Mouse (Mus musculus) heart, postnatal 0 days (tissue): ENCODE results near the gene 2010300C02Rik. TPM values are rescaled to one million over a fixed set of nuclear protein-coding genes. Genes with fewer than 3 reads are reported as not detected.

Source experiments
- ATAC-seq: fragments of 200-750 bp; cut with Nextera tagmentation; 2 replicates; pipeline ENCODE4 v1.8.0; 2017; ENCODE audit warnings: low read depth, moderate number of reproducible peaks, moderate library complexity; ENCODE audit not compliant: insufficient read depth
- DNase-seq: peaks from one replicate; pipeline ENCODE4 v3.0.0-alpha.2; 2016; ENCODE audit warnings: low spot score
- H3K27ac ChIP-seq: fragments of 300-500 bp; sonication (generic); 2 replicates; pipeline ENCODE4 v1.5.1; 2014; ENCODE audit warnings: low read depth, mild to moderate bottlenecking
- H3K27me3 ChIP-seq: fragments of 300-500 bp; sonication (generic); 2 replicates; pipeline ENCODE4 v1.6.1; 2014; ENCODE audit warnings: low read length, mixed read lengths; ENCODE audit not compliant: control insufficient read depth, insufficient read depth
- H3K36me3 ChIP-seq: fragments of 300-500 bp; sonication (generic); replicated peaks from 2 replicates; pipeline ENCODE4 v1.6.1; 2014; ENCODE audit warnings: low read length, mixed read lengths; ENCODE audit not compliant: control insufficient read depth, insufficient read depth
- H3K4me1 ChIP-seq: fragments of 300-500 bp; sonication (generic); 2 replicates; pipeline ENCODE4 v1.6.1; 2014; ENCODE audit warnings: antibody characterized with exemption; ENCODE audit not compliant: control insufficient read depth, insufficient read depth
- H3K4me2 ChIP-seq: fragments of 300-500 bp; sonication (generic); 2 replicates; pipeline ENCODE4 v1.6.1; 2014; ENCODE audit warnings: low read depth, mild to moderate bottlenecking, low read length, moderate library complexity
- H3K4me3 ChIP-seq: fragments of 300-500 bp; sonication (generic); 2 replicates; pipeline ENCODE4 v1.5.1; 2014; ENCODE audit warnings: low read depth, low read length
- H3K9ac ChIP-seq: fragments of 300-500 bp; sonication (generic); replicated peaks from 2 replicates; pipeline ENCODE4 v1.6.1; 2014; ENCODE audit warnings: low read depth, low read length, mixed read lengths
- H3K9me3 ChIP-seq: fragments of 300-500 bp; sonication (generic); replicated peaks from 2 replicates; pipeline ENCODE4 v1.6.1; 2016; ENCODE audit warnings: low read length; ENCODE audit not compliant: control insufficient read depth
- CTCF ChIP-seq: IDR thresholded peaks from 2 replicates; pipeline ENCODE4 v1.5.1; 2016; ENCODE audit warnings: antibody characterized with exemption, control low read depth, low read depth
- EP300 ChIP-seq: IDR thresholded peaks from 2 replicates; pipeline ENCODE4 v1.6.1; 2016; ENCODE audit warnings: antibody characterized with exemption, low read depth
- WGBS: fragments of 180-500 bp; shearing (Covaris S2); extraction: QIAGEN DNeasy Blood & Tissue Kit; methylation state at CpG from one replicate; pipeline ENCODE4 v1.1.7; 2014; 5-methylcytosine and 5-hydroxymethylcytosine counted together
- polyA plus RNA-seq: library from polyadenylated mRNA; unstranded; fragments of >200 nt; fragmentation: Nextera tagmentation; extraction: Ambion mirVana; gene quantifications from 2 replicates; pipeline ENCODE4 v1.2.1, GENCODE M21; 2015
- total RNA-seq: library from RNA; depleted of rRNA; stranded (reverse); fragments of >200 nt; gene quantifications from 2 replicates; pipeline ENCODE4 v1.2.3, GENCODE M21; 2014; ENCODE audit warnings: low replicate concordance

Gene 2010300C02Rik
- total and polyA plus RNA-seq, 2 experiments from 2014 or later = 0.46 to 1.0 TPM

DNA sequence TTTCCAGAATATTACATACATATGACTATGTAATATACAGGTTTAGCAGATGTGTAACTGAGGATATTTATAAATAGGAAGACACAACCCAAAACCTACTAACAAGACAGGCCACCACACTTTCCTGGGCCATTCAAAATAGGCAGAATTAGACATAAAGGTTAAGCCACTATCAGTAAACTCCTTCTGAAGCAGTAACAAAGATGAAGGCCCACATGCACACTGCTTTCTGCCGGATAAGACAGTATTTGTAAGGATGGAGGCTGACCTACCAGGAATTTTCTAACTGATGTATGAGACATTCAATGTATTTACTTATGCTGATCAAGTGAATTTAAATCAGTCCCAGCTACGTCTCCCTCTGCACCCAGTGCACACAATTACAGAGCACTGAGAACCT is 55.4 kb downstream of the 2010300C02Rik start:
- H3K9ac ChIP-seq = no peak overlapping the region
- WGBS = 76% methylated on average over 2 of the region's 2 CpGs
- H3K4me2 ChIP-seq = no peak overlapping the region
- H3K27ac ChIP-seq = no peak overlapping the region
- no peak overlapping the region for H3K4me3 ChIP-seq
- TF ChIP-seq EP300 = no peak
- no peak for TF ChIP-seq CTCF
- H3K27me3 ChIP-seq = no peaks in the 10 kb centered on the region
- ATAC-seq (no peak), DNase-seq (no peak)
- no peaks in the 10 kb centered on the region for H3K4me1 ChIP-seq
- no peaks in the 10 kb centered on the region for H3K36me3 ChIP-seq
- H3K9me3 ChIP-seq = no peaks in the 10 kb centered on the region

DNA sequence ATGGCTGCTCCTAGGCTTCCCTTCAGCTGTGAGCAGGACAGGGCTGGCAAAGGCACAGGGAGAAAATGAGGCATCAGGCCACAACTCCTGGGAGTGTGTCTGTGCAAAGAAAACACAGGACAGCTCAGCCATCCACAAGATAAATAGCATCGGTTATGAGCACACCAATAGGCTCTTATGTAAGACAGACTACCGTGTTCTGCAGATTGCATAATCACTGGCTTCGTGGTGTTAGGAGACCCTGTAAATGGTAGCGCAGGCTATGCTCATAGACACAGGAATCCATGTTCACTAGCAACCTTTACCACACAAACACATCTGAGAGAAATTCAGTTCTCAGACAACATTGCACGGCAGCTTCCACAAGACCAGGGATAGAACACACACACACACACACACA is 56.3 kb downstream of the 2010300C02Rik start:
- ATAC-seq (no peak), DNase-seq (no peak)
- 80% methylated on average over 5 of the region's 5 CpGs for WGBS
- H3K27me3 ChIP-seq = no peaks in the 10 kb centered on the region
- H3K9me3 ChIP-seq = no peaks in the 10 kb centered on the region
- TF ChIP-seq EP300 (no peak), CTCF (no peak)
- no peak overlapping the region for H3K27ac ChIP-seq
- no peak overlapping the region for H3K9ac ChIP-seq
- no peak overlapping the region for H3K4me3 ChIP-seq
- H3K36me3 ChIP-seq = no peaks in the 10 kb centered on the region
- H3K4me1 ChIP-seq = no peaks in the 10 kb centered on the region
- no peak overlapping the region for H3K4me2 ChIP-seq

DNA sequence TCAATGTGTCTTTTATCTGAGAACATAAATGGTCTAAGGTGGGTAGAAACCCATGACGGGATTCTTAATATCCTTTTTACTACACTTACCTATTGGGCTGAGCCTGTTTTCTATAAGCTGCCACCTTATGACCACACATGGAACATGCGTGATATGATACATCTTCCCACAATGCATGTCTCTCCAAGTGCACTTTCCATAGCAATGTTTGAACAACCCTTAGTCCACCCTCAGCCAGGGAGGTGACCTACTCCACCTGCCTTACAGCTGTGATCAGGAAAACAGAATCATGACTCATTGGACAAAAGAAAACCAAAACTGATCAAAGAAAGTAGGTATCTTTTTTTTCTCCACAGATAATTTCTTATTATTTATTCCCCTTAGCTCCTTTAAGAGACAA is 63.9 kb downstream of the 2010300C02Rik start:
- no peak overlapping the region for H3K4me3 ChIP-seq
- no peaks in the 10 kb centered on the region for H3K36me3 ChIP-seq
- TF ChIP-seq EP300 (no peak), CTCF (no peak)
- ATAC-seq (no peak), DNase-seq (no peak)
- no peaks in the 10 kb centered on the region for H3K4me1 ChIP-seq
- H3K27ac ChIP-seq = no peak overlapping the region
- H3K9me3 ChIP-seq = 0 out of 2 replicates have a peak, but pooled peaks cover 9% of the 10 kb centered on the region
- H3K27me3 ChIP-seq = no peaks in the 10 kb centered on the region
- no peak overlapping the region for H3K4me2 ChIP-seq
- WGBS = 93% methylated on average over 2 of the region's 2 CpGs
- H3K9ac ChIP-seq = no peak overlapping the region

DNA sequence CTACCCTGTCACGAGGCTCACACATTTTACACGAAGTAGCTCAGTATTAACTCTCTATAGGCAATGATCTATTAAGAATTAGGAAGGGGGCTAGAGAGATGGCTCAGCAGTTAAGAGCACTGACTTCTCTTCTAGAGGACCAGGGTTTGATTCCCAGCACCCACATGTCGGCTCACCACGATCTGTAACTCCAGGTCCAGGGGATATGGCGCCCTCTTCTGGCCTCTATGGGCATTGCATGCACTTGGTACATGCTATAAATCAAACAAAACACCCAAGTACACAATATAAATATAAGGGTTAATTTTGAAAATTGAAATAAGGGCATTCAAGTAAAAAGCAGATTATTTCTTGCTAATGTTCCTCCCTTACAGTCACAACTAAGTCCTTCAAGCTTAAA is 65.9 kb downstream of the 2010300C02Rik start:
- H3K27ac ChIP-seq = no peak overlapping the region
- H3K4me3 ChIP-seq = no peak overlapping the region
- no peaks in the 10 kb centered on the region for H3K4me1 ChIP-seq
- no peak for DNase-seq
- H3K4me2 ChIP-seq = no peak overlapping the region
- no peaks in the 10 kb centered on the region for H3K36me3 ChIP-seq
- H3K9me3 ChIP-seq = 0 out of 2 replicates have a peak, but pooled peaks cover 9% of the 10 kb centered on the region
- WGBS = 68% methylated on average over 5 of the region's 5 CpGs
- no peak overlapping the region for H3K9ac ChIP-seq
- H3K27me3 ChIP-seq = no peaks in the 10 kb centered on the region
- TF ChIP-seq CTCF = no peak
- no peak for TF ChIP-seq EP300
- ATAC-seq = no peak

DNA sequence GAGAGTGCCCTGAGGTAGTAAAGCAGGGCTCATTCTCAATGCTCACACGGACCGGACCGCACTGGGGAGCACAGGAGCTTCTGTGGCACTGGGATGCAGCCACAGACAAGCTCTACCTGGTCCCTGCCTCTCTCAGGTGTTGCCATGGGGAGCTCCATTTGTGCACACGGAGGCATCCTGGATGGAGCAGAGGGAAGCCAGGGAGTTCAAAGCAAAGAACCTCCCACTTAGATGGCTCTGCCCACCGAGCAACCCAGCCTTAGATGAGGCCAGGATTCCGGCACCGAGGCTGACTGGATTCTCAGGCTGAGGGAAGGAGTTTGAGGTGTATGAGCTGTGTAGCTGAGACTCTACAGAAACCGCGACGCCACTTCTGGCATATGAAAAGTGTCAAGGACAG is 72.8 kb downstream of the 2010300C02Rik start:
- Histone ChIP-seq H3K9me3 (no peaks in the 10 kb centered on the region), H3K4me2 (no peak overlapping the region), H3K36me3 (no peaks in the 10 kb centered on the region), H3K9ac (no peak overlapping the region), H3K27ac (no peak overlapping the region), H3K4me3 (no peak overlapping the region), H3K4me1 (no peaks in the 10 kb centered on the region), H3K27me3 (no peaks in the 10 kb centered on the region)
- no peak for ATAC-seq
- 84% methylated on average over 10 of the region's 10 CpGs for WGBS
- no peak for DNase-seq
- TF ChIP-seq CTCF (no peak), EP300 (no peak)

DNA sequence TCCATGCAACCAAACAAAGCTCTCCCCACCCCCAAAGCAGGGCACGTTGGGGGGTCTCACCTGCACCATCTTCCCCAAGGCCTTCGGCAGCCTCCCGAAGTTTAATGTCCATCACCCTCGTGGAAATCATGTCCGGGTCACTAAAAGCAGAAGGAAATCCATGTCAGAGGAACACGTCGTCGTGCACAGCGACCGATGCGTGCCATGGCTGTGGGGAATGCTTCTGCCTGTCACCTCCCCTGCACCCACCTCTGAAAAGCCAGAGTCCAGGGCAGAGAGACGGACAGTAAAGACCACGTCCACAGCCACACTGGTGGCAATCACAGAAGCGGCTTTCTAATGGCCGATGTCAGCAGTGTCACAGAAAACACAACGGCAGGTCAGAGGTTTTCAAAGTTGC is 75.4 kb downstream of the 2010300C02Rik start:
- no peak for DNase-seq
- no peaks in the 10 kb centered on the region for H3K36me3 ChIP-seq
- no peak for ATAC-seq
- H3K4me3 ChIP-seq = no peak overlapping the region
- no peak overlapping the region for H3K4me2 ChIP-seq
- H3K9ac ChIP-seq = no peak overlapping the region
- H3K27ac ChIP-seq = no peak overlapping the region
- WGBS = 88% methylated on average over 16 of the region's 16 CpGs
- H3K27me3 ChIP-seq = no peaks in the 10 kb centered on the region
- H3K9me3 ChIP-seq = no peaks in the 10 kb centered on the region
- no peaks in the 10 kb centered on the region for H3K4me1 ChIP-seq
- no peak for TF ChIP-seq CTCF
- TF ChIP-seq EP300 = no peak
